Mouse (Mus musculus) NIH3T3 (cell line): ENCODE measurements around the gene Gm10251.
"Not testable (repeated sequence)": the region's sequence is repeated elsewhere in the genome, so short reads cannot be mapped to it uniquely, and the experiment has no call there.

Source experiments
- DNase-seq: peaks from one replicate; pipeline ENCODE4 v3.0.0-alpha.2; 2012; ENCODE audit warnings: low read depth

Gene Gm10251

DNA sequence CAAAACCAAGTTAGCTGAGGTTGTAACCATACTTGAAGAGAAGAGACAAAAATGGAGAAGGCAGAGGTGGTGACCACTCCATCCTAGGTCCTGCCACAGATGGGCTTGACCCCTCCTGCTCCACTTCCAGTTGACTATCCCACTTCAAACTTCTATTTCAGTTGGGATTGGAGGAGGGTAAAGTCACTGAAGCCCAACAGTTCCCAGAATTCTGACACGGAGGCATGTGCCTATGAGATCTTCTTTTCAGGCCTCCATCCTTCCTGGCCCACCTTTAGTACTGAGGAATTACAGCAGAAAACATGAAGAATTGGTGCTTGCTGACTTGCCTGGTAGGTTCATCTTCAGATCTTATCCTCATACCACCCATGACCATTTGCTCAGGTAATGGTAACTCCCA lies at the start of gene Gm10251:
Gene Gm10251, minus strand, starts transcription at position 101 of the 400 bp plus-strand sequence.
- not testable (repeated sequence) for DNase-seq

DNA sequence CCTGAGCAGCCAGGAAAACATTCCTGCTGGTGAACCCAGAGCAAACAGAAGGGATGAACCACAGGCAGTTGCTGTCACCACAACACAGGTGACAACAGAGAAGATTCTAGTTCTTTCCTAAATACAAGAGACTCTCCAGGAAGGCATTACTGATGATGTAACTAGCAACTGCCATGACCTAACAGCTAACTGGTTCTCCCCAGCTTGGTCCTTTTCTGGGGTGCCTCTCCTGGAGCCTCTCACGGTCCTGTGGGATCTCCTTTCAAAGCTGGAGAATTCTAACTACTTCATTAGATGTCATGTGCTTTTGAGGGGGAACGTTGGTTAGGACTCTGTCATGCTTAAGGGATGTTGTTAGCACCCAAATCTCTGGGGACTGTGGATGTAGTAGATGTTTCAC lies 36.2 kb upstream of the Gm10251 start, which contains the start of gene Gm8050:
Gene Gm8050, minus strand, starts transcription at position 101 of the 400 bp plus-strand sequence.
- not testable (repeated sequence) for DNase-seq

DNA sequence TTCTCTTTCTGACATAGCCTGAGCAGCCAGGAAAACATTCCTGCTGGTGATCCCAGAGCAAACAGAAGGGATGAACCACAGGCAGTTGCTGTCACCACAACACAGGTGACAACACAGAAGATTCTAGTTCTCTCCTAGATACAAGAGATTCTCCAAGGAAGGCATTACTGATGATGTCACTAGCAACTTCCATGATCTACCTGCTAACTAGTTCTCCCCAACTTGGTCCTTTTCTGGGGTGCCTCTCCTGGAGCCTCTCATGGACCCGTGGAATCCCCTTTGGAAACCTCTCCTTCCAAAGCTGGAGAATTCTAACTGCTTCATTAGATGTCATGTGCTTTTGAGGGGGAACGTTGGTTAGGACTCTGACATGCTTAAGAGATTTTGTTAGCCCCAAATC lies 61.7 kb downstream of the Gm10251 start, which contains the start of gene Gm3460:
Gene Gm3460, minus strand, starts transcription at position 101 of the 400 bp plus-strand sequence.
- DNase-seq: not testable (repeated sequence)

DNA sequence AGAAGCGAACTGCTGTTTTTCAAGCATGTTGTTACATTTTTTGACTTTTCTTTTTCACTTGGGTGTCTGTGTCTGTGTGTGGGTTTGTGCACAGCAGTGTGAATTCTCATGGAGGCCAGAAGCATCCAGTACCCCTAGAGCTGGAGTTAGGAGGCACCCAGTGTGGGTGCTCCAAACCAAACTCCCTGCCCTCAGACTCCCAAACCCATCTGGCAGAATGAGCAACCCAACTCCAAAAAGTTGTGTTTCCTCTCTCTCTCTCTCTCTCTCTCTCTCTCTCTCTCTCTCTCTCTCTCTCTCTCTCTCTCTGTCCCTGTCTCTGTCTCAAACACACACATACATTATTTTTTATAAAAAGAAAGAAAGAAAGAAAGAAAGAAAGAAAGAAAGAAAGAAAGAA lies 77.5 kb downstream of the Gm10251 start:
- DNase-seq: not testable (repeated sequence)

DNA sequence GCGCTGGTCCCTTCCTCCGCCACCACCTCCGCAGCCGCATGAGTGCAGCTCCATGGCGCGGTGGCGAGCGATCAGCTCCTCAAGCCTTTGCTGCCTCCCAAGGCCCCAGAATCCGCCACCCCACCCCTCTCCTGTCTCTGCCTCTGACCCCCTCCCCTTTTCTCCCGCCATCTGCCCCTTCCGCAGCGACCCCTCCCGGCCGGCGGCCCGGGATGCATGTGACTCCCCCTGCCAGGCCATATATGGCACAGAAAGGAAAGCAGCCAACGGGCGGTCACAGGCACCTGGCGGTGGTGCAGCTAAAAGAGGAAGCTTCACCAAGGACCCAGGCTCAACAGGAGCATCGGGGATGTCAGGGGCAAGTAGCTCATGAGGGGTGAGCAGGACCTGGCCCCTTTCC lies 79.0 kb downstream of the Gm10251 start:
- not testable (repeated sequence) for DNase-seq

DNA sequence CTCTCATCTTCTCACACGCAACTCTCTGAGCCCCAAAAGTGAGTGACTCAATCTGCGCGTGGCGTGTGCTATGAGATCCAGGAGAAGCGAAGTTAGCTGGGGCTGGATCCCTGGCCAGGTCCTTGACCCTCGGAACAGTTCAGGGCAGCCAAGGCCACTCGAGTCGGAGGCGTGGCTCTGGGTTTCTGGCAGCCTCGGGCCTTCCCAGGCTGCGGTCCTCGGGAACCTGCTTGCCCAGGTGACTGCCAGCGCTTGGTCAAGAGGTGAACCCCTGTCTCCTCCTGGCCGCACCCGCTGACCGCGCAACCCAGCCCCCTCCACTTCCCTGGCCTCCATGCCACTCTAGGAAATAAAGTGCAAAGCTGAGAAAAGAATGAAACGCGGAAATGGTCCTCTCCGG lies 79.4 kb downstream of the Gm10251 start:
- DNase-seq: not testable (repeated sequence)

DNA sequence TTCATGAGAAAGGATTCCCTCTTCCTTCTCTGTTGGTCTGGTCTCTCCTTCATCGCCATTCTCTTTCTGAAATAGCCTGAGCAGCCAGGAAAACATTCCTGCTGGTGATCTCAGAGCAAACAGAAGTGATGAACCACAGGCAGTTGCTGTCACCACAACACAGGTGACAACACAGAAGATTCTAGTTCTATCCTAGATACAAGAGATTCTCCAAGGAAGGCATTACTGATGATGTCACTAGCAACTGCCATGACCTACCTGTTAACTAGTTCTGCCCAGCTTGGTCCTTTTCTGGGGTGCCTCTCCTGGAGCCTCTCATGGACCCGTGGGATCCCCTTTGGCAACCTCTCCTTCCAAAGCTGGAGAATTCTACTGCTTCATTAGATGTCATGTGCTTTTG lies 93.5 kb downstream of the Gm10251 start, which contains the start of gene Gm3629:
Gene Gm3629, minus strand, starts transcription at position 101 of the 400 bp plus-strand sequence.
- not testable (repeated sequence) for DNase-seq
